Mouse (Mus musculus) C2C12 (cell line): Measurements from ENCODE around the gene Hspa1b. TPM values are rescaled to one million over a fixed set of nuclear protein-coding genes. Genes with fewer than 3 reads are reported as not detected.
A peak's percentile ranks its signal among the peaks of the same experiment; 100 is the strongest.
"Not testable (repeated sequence)": the region's sequence is repeated elsewhere in the genome, so short reads cannot be mapped to it uniquely, and the experiment has no call there.

Experiments used
- H3K27me3 ChIP-seq: one replicate; pipeline ENCODE4 v1.6.1; 2011; ENCODE audit not compliant: control insufficient read depth, insufficient read depth, insufficient read length
- H3K36me3 ChIP-seq: one replicate; pipeline ENCODE4 v1.6.1; 2011; ENCODE audit not compliant: control insufficient read depth, insufficient read depth
- H3K4me3 ChIP-seq: one replicate; pipeline ENCODE4 v1.5.1; 2011; ENCODE audit warnings: mild to moderate bottlenecking, control low read depth; ENCODE audit not compliant: poor library complexity, insufficient read depth, severe bottlenecking
- H3K79me2 ChIP-seq: one replicate; pipeline ENCODE4 v1.6.1; 2011; ENCODE audit not compliant: control insufficient read depth, insufficient read depth
- H3K79me3 ChIP-seq: one replicate; pipeline ENCODE4 v1.6.1; 2011; ENCODE audit warnings: low read depth, control low read depth
- H3ac ChIP-seq: one replicate; pipeline ENCODE3; 2011; ENCODE audit warnings: low read depth; ENCODE audit not compliant: control insufficient read depth, insufficient read length
- CEBPB ChIP-seq: IDR thresholded peaks from one replicate; pipeline ENCODE4 v1.6.1; 2011; ENCODE audit warnings: low read depth, mild to moderate bottlenecking, control low read depth, moderate library complexity
- CTCF ChIP-seq: IDR thresholded peaks from one replicate; pipeline ENCODE4 v1.5.1; 2011; ENCODE audit not compliant: control insufficient read depth, insufficient read depth, insufficient read length
- FOSL1 ChIP-seq: IDR thresholded peaks from one replicate; pipeline ENCODE4 v1.8.0; 2011; ENCODE audit warnings: mild to moderate bottlenecking, low read length; ENCODE audit not compliant: poor library complexity, insufficient read depth, severe bottlenecking
- MAX ChIP-seq: IDR thresholded peaks from one replicate; pipeline ENCODE4 v1.6.1; 2011; ENCODE audit warnings: mild to moderate bottlenecking, control low read depth
- MYOD1 ChIP-seq: IDR thresholded peaks from one replicate; pipeline ENCODE4 v1.6.1; 2011; ENCODE audit warnings: low read depth; ENCODE audit not compliant: control insufficient read depth, insufficient read length
- MYOG ChIP-seq: IDR thresholded peaks from one replicate; pipeline ENCODE4 v1.6.1; 2011; ENCODE audit not compliant: control insufficient read depth, insufficient read length; ENCODE audit errors: extremely low read depth
- USF1 ChIP-seq: IDR thresholded peaks from one replicate; pipeline ENCODE4 v1.6.1; 2011; ENCODE audit warnings: low read depth, mild to moderate bottlenecking, control low read depth, moderate library complexity
- polyA plus RNA-seq: library from polyadenylated mRNA; unstranded; fragments of >200 nt; fragmentation: generic; extraction: Trizol; gene quantifications from one replicate; pipeline ENCODE4 v1.2.1, GENCODE M21; 2012; ENCODE audit warnings: missing spikeins

The Hspa1b gene
- polyA plus RNA-seq, 1 experiment = 22.6 TPM

GRCm38 (mm10) chr17:35002153-35002865, 43.3 kb upstream of the Hspa1b start:
- Histone ChIP-seq H3K4me3 (peak overlapping the region; percentile 83), H3K36me3 (peaks cover 51% of the 10 kb centered on the region), H3ac (peak overlapping the region; percentile 99), H3K27me3 (no peaks in the 10 kb centered on the region), H3K79me3 (peaks cover 73% of the 10 kb centered on the region), H3K79me2 (peaks cover 91% of the 10 kb centered on the region)
- no peak for TF ChIP-seq FOSL1
- TF ChIP-seq MYOD1 = no peak
- no peak for TF ChIP-seq MAX
- no peak for TF ChIP-seq MYOG
- TF ChIP-seq CEBPB = no peak
- TF ChIP-seq USF1 = no peak
- TF ChIP-seq CTCF = no peak

GRCm38 (mm10) chr17:35001452-35002152, 42.6 kb upstream of the Hspa1b start:
- Histone ChIP-seq H3K27me3 (no peaks in the 10 kb centered on the region), H3K4me3 (peak overlapping the region; percentile 83), H3K79me2 (peaks cover 91% of the 10 kb centered on the region), H3K79me3 (peaks cover 74% of the 10 kb centered on the region), H3K36me3 (peaks cover 49% of the 10 kb centered on the region), H3ac (peak overlapping the region; percentile 99)
- no peak for TF ChIP-seq CTCF
- TF ChIP-seq CEBPB = peak; percentile 36
- no peak for TF ChIP-seq MYOD1

GRCm38 (mm10) chr17:35000717-35001451, 41.8 kb upstream of the Hspa1b start, which contains the start of gene Vars:
Gene Vars (plus strand): TSS chr17:35000987.
- H3K79me2 ChIP-seq = peaks cover 86% of the 10 kb centered on the region
- peaks cover 69% of the 10 kb centered on the region for H3K79me3 ChIP-seq
- H3K27me3 ChIP-seq = no peaks in the 10 kb centered on the region
- TF ChIP-seq MAX (peak; percentile 99), USF1 (peak; percentile 6), MYOD1 (no peak)
- H3ac ChIP-seq = peak within 1 kb of the TSS; percentile 99
- H3K4me3 ChIP-seq = peak within 1 kb of the TSS; percentile 83
- H3K36me3 ChIP-seq = peaks cover 43% of the 10 kb centered on the region

GRCm38 (mm10) chr17:34999871-35000716, 41.1 kb upstream of the Hspa1b start:
- Histone ChIP-seq H3K79me2 (peaks cover 78% of the 10 kb centered on the region), H3ac (peak overlapping the region; percentile 99), H3K79me3 (peaks cover 61% of the 10 kb centered on the region), H3K36me3 (peaks cover 36% of the 10 kb centered on the region), H3K4me3 (peak overlapping the region; percentile 83)
- H3K27me3 ChIP-seq = not testable (repeated sequence)
- peak; percentile 84 for TF ChIP-seq USF1

- no peak overlapping the region for H3ac ChIP-seq
- peaks cover 65% of the 10 kb centered on the region for H3K79me2 ChIP-seq
- H3K36me3 ChIP-seq = peaks cover 24% of the 10 kb centered on the region
- TF ChIP-seq USF1 = no peak
- no peak for TF ChIP-seq MYOG
- TF ChIP-seq FOSL1 = no peak
- no peak for TF ChIP-seq CEBPB
- no peaks in the 10 kb centered on the region for H3K27me3 ChIP-seq
- H3K79me3 ChIP-seq = peaks cover 49% of the 10 kb centered on the region
- H3K4me3 ChIP-seq = peak overlapping the region; percentile 52
Measured at GRCm38 (mm10) chr17:34998526-34999430, 39.7 kb upstream of the Hspa1b start.
